Mouse (Mus musculus) midbrain, embryonic 14.5 days (tissue): ENCODE results near the gene Ccsap. TPM values are rescaled to one million over a fixed set of nuclear protein-coding genes. Genes with fewer than 3 reads are reported as not detected.

ENCODE experiments used
- ATAC-seq: fragments of 200-750 bp; cut with Nextera tagmentation; 2 replicates; pipeline ENCODE4 v1.8.0; 2017; ENCODE audit warnings: moderate number of reproducible peaks, moderate library complexity; ENCODE audit not compliant: low FRiP score, low TSS enrichment
- DNase-seq: peaks from one replicate; pipeline ENCODE4 v3.0.0-alpha.2; 2015
- H3K27ac ChIP-seq: fragments of 300-500 bp; sonication (generic); replicated peaks from 2 replicates; pipeline ENCODE4 v1.5.1; 2014; ENCODE audit warnings: mild to moderate bottlenecking, low read depth, low read length, moderate library complexity
- H3K27me3 ChIP-seq: fragments of 300-500 bp; sonication (generic); 2 replicates; pipeline ENCODE4 v1.6.1; 2014; ENCODE audit warnings: low read length, control low read depth, mixed read lengths; ENCODE audit not compliant: control insufficient read depth, insufficient read depth
- H3K36me3 ChIP-seq: fragments of 300-500 bp; sonication (generic); 2 replicates; pipeline ENCODE4 v1.6.1; 2014; ENCODE audit warnings: low read length, control low read depth; ENCODE audit not compliant: control insufficient read depth, insufficient read depth
- H3K4me1 ChIP-seq: fragments of 300-500 bp; sonication (generic); 2 replicates; pipeline ENCODE4 v1.6.1; 2014; ENCODE audit warnings: mild to moderate bottlenecking, antibody characterized with exemption, low read length, control low read depth; ENCODE audit not compliant: control insufficient read depth, insufficient read depth
- H3K4me2 ChIP-seq: fragments of 300-500 bp; sonication (generic); 2 replicates; pipeline ENCODE4 v1.6.1; 2014; ENCODE audit warnings: mild to moderate bottlenecking, low read length, moderate library complexity
- H3K4me3 ChIP-seq: fragments of 300-500 bp; sonication (generic); replicated peaks from 2 replicates; pipeline ENCODE4 v1.5.1; 2014; ENCODE audit warnings: low read depth, low read length
- H3K9ac ChIP-seq: fragments of 300-500 bp; sonication (generic); replicated peaks from 2 replicates; pipeline ENCODE4 v1.6.1; 2014; ENCODE audit warnings: mild to moderate bottlenecking, low read length, moderate library complexity
- H3K9me3 ChIP-seq: fragments of 300-500 bp; sonication (generic); 2 replicates; pipeline ENCODE4 v1.6.1; 2016; ENCODE audit warnings: low read length, control low read depth, mixed read lengths; ENCODE audit not compliant: control insufficient read depth
- WGBS: fragments of 180-500 bp; shearing (Covaris S2); extraction: QIAGEN DNeasy Blood & Tissue Kit; methylation state at CpG from one replicate; pipeline ENCODE4 v1.1.7; 2014; 5-methylcytosine and 5-hydroxymethylcytosine counted together
- polyA plus RNA-seq: library from polyadenylated mRNA; unstranded; fragments of >200 nt; fragmentation: Nextera tagmentation; extraction: Ambion mirVana; gene quantifications from 2 replicates; pipeline ENCODE4 v1.2.1, GENCODE M21; 2014

The Ccsap gene
- polyA plus RNA-seq, 1 experiment from 2014 or later = 4.5 TPM

GRCm38 (mm10) chr8:123838496-123838895, 21.5 kb downstream of the Ccsap start:
- H3K4me1 ChIP-seq = no peaks in the 10 kb centered on the region
- peaks cover 44% of the 10 kb centered on the region for H3K36me3 ChIP-seq
- no peaks in the 10 kb centered on the region for H3K9me3 ChIP-seq
- no peak overlapping the region for H3K4me3 ChIP-seq
- DNase-seq (no peak), ATAC-seq (no peak)
- H3K27ac ChIP-seq = no peak overlapping the region
- no peaks in the 10 kb centered on the region for H3K27me3 ChIP-seq
- no peak overlapping the region for H3K4me2 ChIP-seq
- WGBS = 74% methylated on average over 9 of the region's 9 CpGs
- H3K9ac ChIP-seq = no peak overlapping the region

GRCm38 (mm10) chr8:123836354-123836753, 23.7 kb downstream of the Ccsap start:
- peaks cover 63% of the 10 kb centered on the region for H3K36me3 ChIP-seq
- H3K4me1 ChIP-seq = no peaks in the 10 kb centered on the region
- no peak overlapping the region for H3K4me2 ChIP-seq
- H3K27ac ChIP-seq = no peak overlapping the region
- H3K27me3 ChIP-seq = no peaks in the 10 kb centered on the region
- H3K9ac ChIP-seq = no peak overlapping the region
- 92% methylated on average over 6 of the region's 6 CpGs for WGBS
- no peaks in the 10 kb centered on the region for H3K9me3 ChIP-seq
- H3K4me3 ChIP-seq = no peak overlapping the region
- DNase-seq (no peak), ATAC-seq (no peak)

- Histone ChIP-seq H3K9me3 (no peaks in the 10 kb centered on the region), H3K27ac (no peak overlapping the region), H3K4me3 (no peak overlapping the region), H3K27me3 (no peaks in the 10 kb centered on the region), H3K4me1 (no peaks in the 10 kb centered on the region), H3K4me2 (no peak overlapping the region), H3K9ac (no peak overlapping the region), H3K36me3 (peaks cover 66% of the 10 kb centered on the region)
- ATAC-seq (no peak), DNase-seq (peak; percentile 84)
- 59% methylated on average over 9 of the region's 9 CpGs for WGBS
These were observed 24.6 kb downstream of the Ccsap start for GRCm38 (mm10) chr8:123835451-123835850.

- no peaks in the 10 kb centered on the region for H3K9me3 ChIP-seq
- no peak overlapping the region for H3K27ac ChIP-seq
- no peak overlapping the region for H3K4me2 ChIP-seq
- no peaks in the 10 kb centered on the region for H3K4me1 ChIP-seq
- H3K4me3 ChIP-seq = no peak overlapping the region
- H3K36me3 ChIP-seq = peaks cover 85% of the 10 kb centered on the region
- no peak overlapping the region for H3K9ac ChIP-seq
- DNase-seq (peak; percentile 5), ATAC-seq (no peak)
- 97% methylated on average over 4 of the region's 4 CpGs for WGBS
- H3K27me3 ChIP-seq = no peaks in the 10 kb centered on the region
These were observed 27.3 kb downstream of the Ccsap start for GRCm38 (mm10) chr8:123832757-123833156.

GRCm38 (mm10) chr8:123827523-123827922, 32.5 kb downstream of the Ccsap start:
- ATAC-seq (no peak), DNase-seq (no peak)
- 90% methylated on average over 13 of the region's 13 CpGs for WGBS
- Histone ChIP-seq H3K27ac (no peak overlapping the region), H3K4me3 (no peak overlapping the region), H3K4me1 (no peaks in the 10 kb centered on the region), H3K9ac (no peak overlapping the region), H3K27me3 (no peaks in the 10 kb centered on the region), H3K4me2 (no peak overlapping the region), H3K36me3 (peaks cover 80% of the 10 kb centered on the region), H3K9me3 (no peaks in the 10 kb centered on the region)

- WGBS = 93% methylated on average over 7 of the region's 7 CpGs
- Histone ChIP-seq H3K9ac (no peak overlapping the region), H3K27me3 (no peaks in the 10 kb centered on the region), H3K27ac (no peak overlapping the region), H3K4me1 (no peaks in the 10 kb centered on the region), H3K4me3 (no peak overlapping the region), H3K36me3 (peaks cover 73% of the 10 kb centered on the region), H3K4me2 (no peak overlapping the region), H3K9me3 (no peaks in the 10 kb centered on the region)
- no peak for DNase-seq
- no peak for ATAC-seq
These were observed 33.3 kb downstream of the Ccsap start for GRCm38 (mm10) chr8:123826758-123827157.

GRCm38 (mm10) chr8:123826001-123826400, 34.0 kb downstream of the Ccsap start:
- H3K9ac ChIP-seq = no peak overlapping the region
- H3K4me1 ChIP-seq = no peaks in the 10 kb centered on the region
- WGBS = 68% methylated on average over 9 of the region's 9 CpGs
- no peak overlapping the region; the same call in 1 of the 2 replicates for H3K27ac ChIP-seq
- ATAC-seq = no peak
- no peak overlapping the region for H3K4me3 ChIP-seq
- H3K9me3 ChIP-seq = no peaks in the 10 kb centered on the region
- DNase-seq = peak; percentile 65
- no peaks in the 10 kb centered on the region for H3K27me3 ChIP-seq
- H3K36me3 ChIP-seq = peaks cover 66% of the 10 kb centered on the region
- H3K4me2 ChIP-seq = no peak overlapping the region

GRCm38 (mm10) chr8:123823532-123824123, 36.4 kb downstream of the Ccsap start:
- 94% methylated on average over 18 of the region's 18 CpGs for WGBS
- no peak for ATAC-seq
- no peak overlapping the region for H3K4me2 ChIP-seq
- H3K9ac ChIP-seq = no peak overlapping the region
- DNase-seq = no peak
- no peaks in the 10 kb centered on the region for H3K9me3 ChIP-seq
- no peak overlapping the region for H3K27ac ChIP-seq
- no peaks in the 10 kb centered on the region for H3K27me3 ChIP-seq
- H3K4me1 ChIP-seq = no peaks in the 10 kb centered on the region
- peaks cover 43% of the 10 kb centered on the region for H3K36me3 ChIP-seq
- no peak overlapping the region for H3K4me3 ChIP-seq

GRCm38 (mm10) chr8:123823111-123823510, 36.9 kb downstream of the Ccsap start:
- Histone ChIP-seq H3K27ac (no peak overlapping the region), H3K9me3 (no peaks in the 10 kb centered on the region), H3K36me3 (peaks cover 37% of the 10 kb centered on the region), H3K4me2 (no peak overlapping the region), H3K27me3 (no peaks in the 10 kb centered on the region), H3K9ac (no peak overlapping the region), H3K4me3 (no peak overlapping the region), H3K4me1 (no peaks in the 10 kb centered on the region)
- ATAC-seq (no peak), DNase-seq (no peak)
- 97% methylated on average over 10 of the region's 10 CpGs for WGBS
